Mouse (Mus musculus): ENCODE results near the gene Rasl12. TPM values are rescaled to one million over a fixed set of nuclear protein-coding genes. Genes with fewer than 3 reads are reported as not detected.

Gene Rasl12
- polyA plus RNA-seq, 1 experiment = 0.11 TPM

- H3K4me3 ChIP-seq = peak overlapping the region; percentile 36
These were observed 36.9 kb downstream of the Rasl12 start for GRCm38 (mm10) chr9:65435211-65435610.

GRCm38 (mm10) chr9:65435671-65436301 lies 37.5 kb downstream of the Rasl12 start, which contains the start of gene Mtfmt:
Mtfmt (plus strand) TSS chr9:65435782.
- peak within 1 kb of the TSS; percentile 36 for H3K4me3 ChIP-seq
- no peaks in the 10 kb centered on the region for H3K27me3 ChIP-seq (ENCODE audit: control insufficient read depth, insufficient read depth, insufficient read length)

More at GRCm38 (mm10) chr9:65435211-65435610, 36.9 kb downstream of the Rasl12 start:
- Histone ChIP-seq H3ac (ENCODE audit: control insufficient read depth, insufficient read length) (no peak overlapping the region), H3K27me3 (ENCODE audit: control insufficient read depth, insufficient read depth, insufficient read length) (no peaks in the 10 kb centered on the region), H3K36me3 (ENCODE audit: control insufficient read depth, insufficient read depth) (no peaks in the 10 kb centered on the region), H3K4me2 (ENCODE audit: low read depth) (no peak overlapping the region), H3K79me2 (ENCODE audit: control insufficient read depth, insufficient read depth) (no peaks in the 10 kb centered on the region)
- TF ChIP-seq SRF (IDR thresholded peaks at IDR 0.05; ENCODE audit: control insufficient read depth, insufficient read length, low read depth) (no peak), MYOD1 (IDR thresholded peaks at IDR 0.05; ENCODE audit: control insufficient read depth in 1 of 3, insufficient read length in 2 of 3, low read depth in 2 of 3) (no peak), TCF3 (IDR thresholded peaks at IDR 0.05; ENCODE audit: insufficient read length, low read depth) (no peak), REST (IDR thresholded peaks at IDR 0.05; ENCODE audit: insufficient read depth, insufficient read length) (no peak), TCF12 (IDR thresholded peaks at IDR 0.05; ENCODE audit: insufficient read depth, poor library complexity, severe bottlenecking) (no peak)

GRCm38 (mm10) chr9:65444692-65445091 lies 46.4 kb downstream of the Rasl12 start:
- Histone ChIP-seq H3K36me3 (ENCODE audit: control insufficient read depth, insufficient read depth) (peaks cover 23% of the 10 kb centered on the region), H3K4me2 (ENCODE audit: low read depth) (no peak overlapping the region), H3ac (ENCODE audit: control insufficient read depth, insufficient read length) (no peak overlapping the region), H3K27me3 (ENCODE audit: control insufficient read depth, insufficient read depth, insufficient read length) (no peaks in the 10 kb centered on the region), H3K79me2 (ENCODE audit: control insufficient read depth, insufficient read depth) (no peaks in the 10 kb centered on the region), H3K4me3 (no peak overlapping the region)
- TF ChIP-seq REST (IDR thresholded peaks at IDR 0.05; ENCODE audit: insufficient read depth, insufficient read length) = no peak
- no peak for TF ChIP-seq TCF12 (IDR thresholded peaks at IDR 0.05; ENCODE audit: insufficient read depth, poor library complexity, severe bottlenecking)
- TF ChIP-seq CEBPB (IDR thresholded peaks at IDR 0.05; ENCODE audit: insufficient read depth, poor library complexity, severe bottlenecking) = no peak
- no peak for TF ChIP-seq SRF (IDR thresholded peaks at IDR 0.05; ENCODE audit: control insufficient read depth, insufficient read length, low read depth)
- TF ChIP-seq POLR2A (IDR thresholded peaks at IDR 0.05; ENCODE audit: insufficient read length, low read depth) = no peak
- TF ChIP-seq POLR2AphosphoS2 (IDR thresholded peaks at IDR 0.05; ENCODE audit: insufficient read length, low read depth) = no peak
- no peak for TF ChIP-seq MYOG (IDR thresholded peaks at IDR 0.05; ENCODE audit: control insufficient read depth in 1 of 3, insufficient read depth in 1 of 3, insufficient read length in 2 of 3, low read depth in 2 of 3)
- TF ChIP-seq MAX (IDR thresholded peaks at IDR 0.05; ENCODE audit: low read depth) = no peak
- no peak for TF ChIP-seq TCF3 (IDR thresholded peaks at IDR 0.05; ENCODE audit: insufficient read length, low read depth)
- TF ChIP-seq USF1 (IDR thresholded peaks at IDR 0.05; ENCODE audit: low read depth) = no peak
- no peak for TF ChIP-seq MYOD1 (IDR thresholded peaks at IDR 0.05; ENCODE audit: control insufficient read depth in 1 of 3, insufficient read length in 2 of 3, low read depth in 2 of 3)
- TF ChIP-seq E2F4 (IDR thresholded peaks at IDR 0.05; ENCODE audit: insufficient read depth) = no peak

More at GRCm38 (mm10) chr9:65435671-65436301, 37.5 kb downstream of the Rasl12 start, which contains the start of gene Mtfmt:
- peak within 1 kb of the TSS; percentile 1 for H3ac ChIP-seq (ENCODE audit: control insufficient read depth, insufficient read length)
- H3K4me2 ChIP-seq (ENCODE audit: low read depth) = peak within 1 kb of the TSS; percentile 88
- no peaks in the 10 kb centered on the region for H3K36me3 ChIP-seq (ENCODE audit: control insufficient read depth, insufficient read depth)
- H3K79me2 ChIP-seq (ENCODE audit: control insufficient read depth, insufficient read depth) = no peaks in the 10 kb centered on the region
- peak; percentile 98 for TF ChIP-seq POLR2A (IDR thresholded peaks at IDR 0.05; ENCODE audit: insufficient read length, low read depth)
- no peak for TF ChIP-seq E2F4 (IDR thresholded peaks at IDR 0.05; ENCODE audit: insufficient read depth)
- no peak for TF ChIP-seq SRF (IDR thresholded peaks at IDR 0.05; ENCODE audit: control insufficient read depth, insufficient read length, low read depth)
- TF ChIP-seq POLR2AphosphoS2 (IDR thresholded peaks at IDR 0.05; ENCODE audit: insufficient read length, low read depth) = peak; percentile 92
- no peak for TF ChIP-seq REST (IDR thresholded peaks at IDR 0.05; ENCODE audit: insufficient read depth, insufficient read length)
- no peak for TF ChIP-seq MYOG (IDR thresholded peaks at IDR 0.05; ENCODE audit: control insufficient read depth in 1 of 3, insufficient read depth in 1 of 3, insufficient read length in 2 of 3, low read depth in 2 of 3)

GRCm38 (mm10) chr9:65447951-65448350 lies 49.6 kb downstream of the Rasl12 start:
- H3K4me3 ChIP-seq = no peak overlapping the region
- peaks cover 17% of the 10 kb centered on the region for H3K36me3 ChIP-seq (ENCODE audit: control insufficient read depth, insufficient read depth)
- TF ChIP-seq CEBPB (IDR thresholded peaks at IDR 0.05; ENCODE audit: insufficient read depth, poor library complexity, severe bottlenecking) = no peak
- TF ChIP-seq MYOG (IDR thresholded peaks at IDR 0.05; ENCODE audit: control insufficient read depth in 1 of 3, insufficient read depth in 1 of 3, insufficient read length in 2 of 3, low read depth in 2 of 3) = no peak
- TF ChIP-seq E2F4 (IDR thresholded peaks at IDR 0.05; ENCODE audit: insufficient read depth) = no peak
- TF ChIP-seq POLR2AphosphoS2 (IDR thresholded peaks at IDR 0.05; ENCODE audit: insufficient read length, low read depth) = no peak
- no peak for TF ChIP-seq MAX (IDR thresholded peaks at IDR 0.05; ENCODE audit: low read depth)
- no peak for TF ChIP-seq TCF3 (IDR thresholded peaks at IDR 0.05; ENCODE audit: insufficient read length, low read depth)
- no peak for TF ChIP-seq REST (IDR thresholded peaks at IDR 0.05; ENCODE audit: insufficient read depth, insufficient read length)
- no peaks in the 10 kb centered on the region for H3K79me2 ChIP-seq (ENCODE audit: control insufficient read depth, insufficient read depth)
- H3K27me3 ChIP-seq (ENCODE audit: control insufficient read depth, insufficient read depth, insufficient read length) = no peaks in the 10 kb centered on the region
- no peak overlapping the region for H3K4me2 ChIP-seq (ENCODE audit: low read depth)
- H3ac ChIP-seq (ENCODE audit: control insufficient read depth, insufficient read length) = no peak overlapping the region

GRCm38 (mm10) chr9:65458975-65459374 lies 60.7 kb downstream of the Rasl12 start:
- Histone ChIP-seq H3K27me3 (ENCODE audit: control insufficient read depth, insufficient read depth, insufficient read length) (no peaks in the 10 kb centered on the region), H3K4me3 (no peak overlapping the region), H3ac (ENCODE audit: control insufficient read depth, insufficient read length) (no peak overlapping the region), H3K4me2 (ENCODE audit: low read depth) (no peak overlapping the region), H3K79me2 (ENCODE audit: control insufficient read depth, insufficient read depth) (peaks cover 19% of the 10 kb centered on the region), H3K36me3 (ENCODE audit: control insufficient read depth, insufficient read depth) (no peaks in the 10 kb centered on the region)
- TF ChIP-seq POLR2A (IDR thresholded peaks at IDR 0.05; ENCODE audit: insufficient read length, low read depth) (no peak), POLR2AphosphoS2 (IDR thresholded peaks at IDR 0.05; ENCODE audit: insufficient read length, low read depth) (no peak), CEBPB (IDR thresholded peaks at IDR 0.05; ENCODE audit: insufficient read depth, poor library complexity, severe bottlenecking) (no peak), TCF3 (IDR thresholded peaks at IDR 0.05; ENCODE audit: insufficient read length, low read depth) (peak; percentile 99), MAX (IDR thresholded peaks at IDR 0.05; ENCODE audit: low read depth) (no peak), MYOG (IDR thresholded peaks at IDR 0.05; ENCODE audit: control insufficient read depth in 1 of 3, insufficient read depth in 1 of 3, insufficient read length in 2 of 3, low read depth in 2 of 3) (peak; percentile 99 to 100 (median 100)), E2F4 (IDR thresholded peaks at IDR 0.05; ENCODE audit: insufficient read depth) (no peak), SRF (IDR thresholded peaks at IDR 0.05; ENCODE audit: control insufficient read depth, insufficient read length, low read depth) (no peak), MYOD1 (IDR thresholded peaks at IDR 0.05; ENCODE audit: control insufficient read depth in 1 of 3, insufficient read length in 2 of 3, low read depth in 2 of 3) (peak; percentile 77 to 100 (median 100)), REST (IDR thresholded peaks at IDR 0.05; ENCODE audit: insufficient read depth, insufficient read length) (no peak), TCF12 (IDR thresholded peaks at IDR 0.05; ENCODE audit: insufficient read depth, poor library complexity, severe bottlenecking) (peak; percentile 100), USF1 (IDR thresholded peaks at IDR 0.05; ENCODE audit: low read depth) (no peak)
